Mouse (Mus musculus) embryo, embryonic 9.5 days (tissue): Measurements from ENCODE around the gene Hk1.

Experiments used
- DNase-seq: peaks from one replicate; pipeline ENCODE4 v3.0.0-alpha.2; 2017; ENCODE audit errors: extremely low spot score

Gene Hk1

GRCm38 (mm10) chr10:62221647-62222046 is 158.1 kb downstream of the Hk1 start:
- no peak for DNase-seq

GRCm38 (mm10) chr10:62220732-62221514 is 158.8 kb downstream of the Hk1 start:
- DNase-seq = no peak
